Mouse (Mus musculus): ENCODE measurements around the gene Pnpla7.

- TF ChIP-seq CTCF (IDR thresholded peaks at IDR 0.05; ENCODE audit: control insufficient read depth, insufficient read depth, low read length) (no peak), POLR2A (IDR thresholded peaks at IDR 0.05; ENCODE audit: borderline replicate concordance, control insufficient read depth, low read depth, low read length) (no peak)
These were observed 79.7 kb downstream of the Pnpla7 start for GRCm38 (mm10) chr2:25055409-25056155.
